Mouse (Mus musculus): ENCODE measurements around the gene Pnpo. TPM values are rescaled to one million over a fixed set of nuclear protein-coding genes. Genes with fewer than 3 reads are reported as not detected.

Pnpo gene
- polyA plus RNA-seq, 1 experiment from 2014 or later, result 23.1 TPM

GRCm38 (mm10) chr11:96974813-96975212, 31.0 kb upstream of the Pnpo start:
- peaks cover 16% of the 10 kb centered on the region for H3K4me1 ChIP-seq (ENCODE audit: control insufficient read depth, insufficient read depth, low read length)
- WGBS, result 90% methylated on average over 5 of the region's 5 CpGs
- H3K36me3 ChIP-seq (ENCODE audit: control insufficient read depth, insufficient read depth, low read length), result no peaks in the 10 kb centered on the region
- H3K9ac ChIP-seq (ENCODE audit: low read length), result no peak overlapping the region
- no peak overlapping the region for H3K4me3 ChIP-seq (ENCODE audit: low read depth, low read length)
- DNase-seq (ENCODE audit: low spot score, missing footprints) (no peak), ATAC-seq (ENCODE audit: low FRiP score) (no peak)
- H3K27me3 ChIP-seq (ENCODE audit: control insufficient read depth, insufficient read depth, low read length), result no peaks in the 10 kb centered on the region
- no peak overlapping the region for H3K4me2 ChIP-seq
- H3K27ac ChIP-seq (ENCODE audit: low read depth, low read length), result no peak overlapping the region
- H3K9me3 ChIP-seq (ENCODE audit: control insufficient read depth, low read length), result no peaks in the 10 kb centered on the region

GRCm38 (mm10) chr11:96973426-96973964, 29.7 kb upstream of the Pnpo start:
- H3K4me1 ChIP-seq (ENCODE audit: control insufficient read depth, insufficient read depth, low read length), result peaks cover 14% of the 10 kb centered on the region
- no peaks in the 10 kb centered on the region for H3K36me3 ChIP-seq (ENCODE audit: control insufficient read depth, insufficient read depth, low read length)
- H3K4me3 ChIP-seq (ENCODE audit: low read depth, low read length), result no peak overlapping the region
- ATAC-seq (ENCODE audit: low FRiP score) (no peak), DNase-seq (ENCODE audit: low spot score, missing footprints) (no peak)
- H3K9me3 ChIP-seq (ENCODE audit: control insufficient read depth, low read length), result no peaks in the 10 kb centered on the region
- no peaks in the 10 kb centered on the region for H3K27me3 ChIP-seq (ENCODE audit: control insufficient read depth, insufficient read depth, low read length)
- no peak overlapping the region for H3K4me2 ChIP-seq
- H3K27ac ChIP-seq (ENCODE audit: low read depth, low read length), result no peak overlapping the region
- H3K9ac ChIP-seq (ENCODE audit: low read length), result no peak overlapping the region
- WGBS, result 86% methylated on average over 5 of the region's 5 CpGs

- H3K9me3 ChIP-seq (ENCODE audit: control insufficient read depth, low read length), result no peaks in the 10 kb centered on the region
- ATAC-seq (ENCODE audit: low FRiP score), result no peak
- H3K4me2 ChIP-seq, result no peak overlapping the region
- H3K4me1 ChIP-seq (ENCODE audit: control insufficient read depth, insufficient read depth, low read length), result peaks cover 11% of the 10 kb centered on the region
- H3K4me3 ChIP-seq (ENCODE audit: low read depth, low read length), result no peak overlapping the region
- H3K9ac ChIP-seq (ENCODE audit: low read length), result no peak overlapping the region
- H3K27me3 ChIP-seq (ENCODE audit: control insufficient read depth, insufficient read depth, low read length), result no peaks in the 10 kb centered on the region
- no peak overlapping the region for H3K27ac ChIP-seq (ENCODE audit: low read depth, low read length)
- 88% methylated on average over 5 of the region's 5 CpGs for WGBS
- DNase-seq (ENCODE audit: low spot score, missing footprints), result no peak
- H3K36me3 ChIP-seq (ENCODE audit: control insufficient read depth, insufficient read depth, low read length), result no peaks in the 10 kb centered on the region
Observed at GRCm38 (mm10) chr11:96972906-96973305, 29.1 kb upstream of the Pnpo start.

GRCm38 (mm10) chr11:96970341-96970740, 26.6 kb upstream of the Pnpo start:
- ATAC-seq (ENCODE audit: low FRiP score) (no peak), DNase-seq (ENCODE audit: low spot score, missing footprints) (no peak)
- H3K27ac ChIP-seq (ENCODE audit: low read depth, low read length), result no peak overlapping the region
- H3K4me3 ChIP-seq (ENCODE audit: low read depth, low read length), result no peak overlapping the region
- H3K36me3 ChIP-seq (ENCODE audit: control insufficient read depth, insufficient read depth, low read length), result no peaks in the 10 kb centered on the region
- no peak overlapping the region for H3K4me2 ChIP-seq
- peaks cover 3% of the 10 kb centered on the region; the same call in 1 of the 2 replicates for H3K4me1 ChIP-seq (ENCODE audit: control insufficient read depth, insufficient read depth, low read length)
- no peaks in the 10 kb centered on the region for H3K27me3 ChIP-seq (ENCODE audit: control insufficient read depth, insufficient read depth, low read length)
- no peak overlapping the region for H3K9ac ChIP-seq (ENCODE audit: low read length)
- WGBS, result 85% methylated on average over 3 of the region's 3 CpGs
- H3K9me3 ChIP-seq (ENCODE audit: control insufficient read depth, low read length), result no peaks in the 10 kb centered on the region

GRCm38 (mm10) chr11:96969746-96970145, 26.0 kb upstream of the Pnpo start:
- ATAC-seq (ENCODE audit: low FRiP score) (no peak), DNase-seq (ENCODE audit: low spot score, missing footprints) (no peak)
- Histone ChIP-seq H3K4me2 (no peak overlapping the region), H3K27ac (ENCODE audit: low read depth, low read length) (no peak overlapping the region), H3K36me3 (ENCODE audit: control insufficient read depth, insufficient read depth, low read length) (no peaks in the 10 kb centered on the region), H3K9me3 (ENCODE audit: control insufficient read depth, low read length) (no peaks in the 10 kb centered on the region), H3K9ac (ENCODE audit: low read length) (no peak overlapping the region), H3K4me1 (ENCODE audit: control insufficient read depth, insufficient read depth, low read length) (peaks cover 3% of the 10 kb centered on the region; the same call in 1 of the 2 replicates), H3K27me3 (ENCODE audit: control insufficient read depth, insufficient read depth, low read length) (no peaks in the 10 kb centered on the region), H3K4me3 (ENCODE audit: low read depth, low read length) (no peak overlapping the region)
- WGBS, result 83% methylated on average over 1 of the region's 1 CpGs

GRCm38 (mm10) chr11:96969280-96969722, 25.5 kb upstream of the Pnpo start:
- no peak for DNase-seq (ENCODE audit: low spot score, missing footprints)
- no peak for ATAC-seq (ENCODE audit: low FRiP score)
- Histone ChIP-seq H3K9me3 (ENCODE audit: control insufficient read depth, low read length) (no peaks in the 10 kb centered on the region), H3K4me1 (ENCODE audit: control insufficient read depth, insufficient read depth, low read length) (peaks cover 3% of the 10 kb centered on the region; the same call in 1 of the 2 replicates), H3K4me3 (ENCODE audit: low read depth, low read length) (no peak overlapping the region), H3K27me3 (ENCODE audit: control insufficient read depth, insufficient read depth, low read length) (no peaks in the 10 kb centered on the region), H3K36me3 (ENCODE audit: control insufficient read depth, insufficient read depth, low read length) (no peaks in the 10 kb centered on the region), H3K27ac (ENCODE audit: low read depth, low read length) (no peak overlapping the region), H3K4me2 (no peak overlapping the region), H3K9ac (ENCODE audit: low read length) (no peak overlapping the region)
- WGBS, result 70% methylated on average over 5 of the region's 5 CpGs

- no peak overlapping the region for H3K4me3 ChIP-seq (ENCODE audit: low read depth, low read length)
- H3K4me1 ChIP-seq (ENCODE audit: control insufficient read depth, insufficient read depth, low read length), result peaks cover 2% of the 10 kb centered on the region; the same call in 1 of the 2 replicates
- 77% methylated on average over 6 of the region's 6 CpGs for WGBS
- H3K4me2 ChIP-seq, result no peak overlapping the region
- no peaks in the 10 kb centered on the region for H3K9me3 ChIP-seq (ENCODE audit: control insufficient read depth, low read length)
- DNase-seq (ENCODE audit: low spot score, missing footprints) (no peak), ATAC-seq (ENCODE audit: low FRiP score) (no peak)
- no peaks in the 10 kb centered on the region for H3K27me3 ChIP-seq (ENCODE audit: control insufficient read depth, insufficient read depth, low read length)
- no peak overlapping the region for H3K27ac ChIP-seq (ENCODE audit: low read depth, low read length)
- H3K36me3 ChIP-seq (ENCODE audit: control insufficient read depth, insufficient read depth, low read length), result no peaks in the 10 kb centered on the region
- H3K9ac ChIP-seq (ENCODE audit: low read length), result no peak overlapping the region
Observed at GRCm38 (mm10) chr11:96968476-96968875, 24.7 kb upstream of the Pnpo start.

GRCm38 (mm10) chr11:96967544-96968269, 23.9 kb upstream of the Pnpo start:
- H3K27ac ChIP-seq (ENCODE audit: low read depth, low read length), result no peak overlapping the region
- no peaks in the 10 kb centered on the region for H3K4me1 ChIP-seq (ENCODE audit: control insufficient read depth, insufficient read depth, low read length)
- DNase-seq (ENCODE audit: low spot score, missing footprints) (no peak), ATAC-seq (ENCODE audit: low FRiP score) (no peak)
- H3K4me2 ChIP-seq, result no peak overlapping the region
- no peak overlapping the region for H3K4me3 ChIP-seq (ENCODE audit: low read depth, low read length)
- H3K9ac ChIP-seq (ENCODE audit: low read length), result no peak overlapping the region
- H3K9me3 ChIP-seq (ENCODE audit: control insufficient read depth, low read length), result no peaks in the 10 kb centered on the region
- H3K36me3 ChIP-seq (ENCODE audit: control insufficient read depth, insufficient read depth, low read length), result no peaks in the 10 kb centered on the region
- 91% methylated on average over 11 of the region's 11 CpGs for WGBS
- H3K27me3 ChIP-seq (ENCODE audit: control insufficient read depth, insufficient read depth, low read length), result no peaks in the 10 kb centered on the region

- ATAC-seq (ENCODE audit: low FRiP score), result no peak
- no peaks in the 10 kb centered on the region for H3K4me1 ChIP-seq (ENCODE audit: control insufficient read depth, insufficient read depth, low read length)
- 93% methylated on average over 13 of the region's 13 CpGs for WGBS
Observed at GRCm38 (mm10) chr11:96966914-96967543, 23.2 kb upstream of the Pnpo start.

More at GRCm38 (mm10) chr11:96966914-96967543, 23.2 kb upstream of the Pnpo start:
- no peak overlapping the region for H3K4me2 ChIP-seq
- H3K27ac ChIP-seq (ENCODE audit: low read depth, low read length), result no peak overlapping the region
- no peaks in the 10 kb centered on the region for H3K27me3 ChIP-seq (ENCODE audit: control insufficient read depth, insufficient read depth, low read length)
- H3K36me3 ChIP-seq (ENCODE audit: control insufficient read depth, insufficient read depth, low read length), result peaks cover 5% of the 10 kb centered on the region
- no peak overlapping the region for H3K9ac ChIP-seq (ENCODE audit: low read length)
- H3K4me3 ChIP-seq (ENCODE audit: low read depth, low read length), result no peak overlapping the region
- H3K9me3 ChIP-seq (ENCODE audit: control insufficient read depth, low read length), result no peaks in the 10 kb centered on the region
- no peak for DNase-seq (ENCODE audit: low spot score, missing footprints)
